Mouse (Mus musculus): ENCODE results near the gene Nenf. TPM values are rescaled to one million over a fixed set of nuclear protein-coding genes. Genes with fewer than 3 reads are reported as not detected.

The Nenf gene
- total and polyA plus RNA-seq, 2 experiments from 2014 or later: 170 to 189 TPM

DNA sequence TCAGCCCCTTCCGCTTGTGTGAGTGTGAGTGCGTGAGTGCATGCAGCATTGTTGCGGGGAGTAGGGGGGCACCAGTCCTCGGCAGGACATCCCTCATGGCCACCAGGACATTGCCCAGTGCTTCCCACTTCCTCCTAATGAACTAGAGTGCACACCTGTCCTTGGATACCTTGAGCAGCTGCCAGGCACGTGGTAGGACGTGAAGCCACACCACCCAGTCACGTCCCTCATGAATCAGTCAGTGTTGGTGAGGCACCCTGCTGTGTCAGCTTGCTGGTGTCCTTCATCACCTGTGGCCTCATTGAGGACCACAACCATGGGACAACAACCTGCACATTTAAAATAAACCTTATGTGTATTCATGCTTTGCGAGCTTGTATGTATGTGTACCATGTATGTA lies 33.5 kb downstream of the Nenf start:
- TF ChIP-seq CTCF (IDR thresholded peaks at IDR 0.05; ENCODE audit: low read depth): no peak
- Histone ChIP-seq H3K27ac (ENCODE audit: low read depth, low read length) (no peak overlapping the region), H3K9me3 (ENCODE audit: low read length) (no peaks in the 10 kb centered on the region), H3K36me3 (ENCODE audit: insufficient read depth) (no peaks in the 10 kb centered on the region), H3K27me3 (ENCODE audit: insufficient read depth, low read length) (no peaks in the 10 kb centered on the region), H3K4me2 (ENCODE audit: low read depth) (no peak overlapping the region), H3K9ac (no peak overlapping the region), H3K4me3 (ENCODE audit: low read depth, low read length) (no peak overlapping the region), H3K4me1 (ENCODE audit: insufficient read depth) (no peaks in the 10 kb centered on the region)
- DNase-seq: no peak
- no peak for ATAC-seq
- WGBS: 91% methylated on average over 8 of the region's 8 CpGs

DNA sequence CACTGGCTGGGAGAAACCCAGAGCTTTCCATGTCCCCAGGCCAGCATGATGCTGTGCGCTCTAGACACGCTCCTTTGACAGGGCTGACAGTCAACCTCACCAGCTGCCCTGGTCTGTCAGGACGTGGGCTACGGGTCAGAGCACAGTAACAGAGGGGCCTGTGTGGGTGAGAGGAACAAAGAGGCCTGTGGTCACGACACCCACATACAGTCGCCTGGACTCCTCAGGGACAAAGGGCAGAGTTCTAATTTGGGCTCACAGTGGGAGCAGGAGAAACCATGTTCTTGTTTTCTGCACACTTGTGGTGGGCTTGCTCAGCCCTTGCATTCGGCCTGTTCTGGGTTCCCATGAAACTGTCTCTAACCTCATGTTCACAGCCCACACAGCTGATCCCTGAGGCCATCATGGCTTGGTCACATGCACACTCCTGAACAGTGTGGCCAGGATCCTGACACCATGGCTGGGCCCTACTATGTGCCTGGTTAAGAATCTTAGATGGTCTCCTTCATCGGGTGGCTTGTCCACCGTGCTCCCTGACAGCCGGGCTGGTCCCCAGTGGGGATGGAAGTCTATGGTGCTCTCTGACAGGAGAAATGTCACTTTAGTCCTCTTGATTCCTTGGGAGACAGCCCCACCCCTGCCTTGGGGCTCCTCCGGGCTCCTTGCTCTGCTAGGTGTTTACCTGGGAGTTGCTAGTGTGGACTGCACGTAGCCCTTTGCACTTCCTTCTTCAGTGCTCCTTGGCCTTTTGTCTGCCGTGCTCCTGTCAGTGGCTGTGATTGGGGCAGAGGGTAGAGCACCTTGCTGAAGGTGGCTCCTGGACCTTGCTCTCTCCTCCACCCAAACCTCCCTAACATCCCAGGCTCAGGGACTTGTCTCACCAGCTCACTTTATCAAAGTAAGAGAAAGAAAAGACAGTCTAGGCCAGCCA lies 34.6 kb downstream of the Nenf start:
- no peak for TF ChIP-seq CTCF (IDR thresholded peaks at IDR 0.05; ENCODE audit: low read depth)
- H3K9me3 ChIP-seq (ENCODE audit: low read length): no peaks in the 10 kb centered on the region

GRCm38 (mm10) chr1:191282319-191282718 lies 35.7 kb downstream of the Nenf start:
- WGBS: 97% methylated on average over 1 of the region's 1 CpGs
- TF ChIP-seq CTCF (IDR thresholded peaks at IDR 0.05; ENCODE audit: low read depth): no peak
- H3K27me3 ChIP-seq (ENCODE audit: insufficient read depth, low read length): no peaks in the 10 kb centered on the region

More for the DNA sequence above, 34.6 kb downstream of the Nenf start:
- Histone ChIP-seq H3K9ac (no peak overlapping the region), H3K4me1 (ENCODE audit: insufficient read depth) (no peaks in the 10 kb centered on the region), H3K27ac (ENCODE audit: low read depth, low read length) (no peak overlapping the region), H3K4me3 (ENCODE audit: low read depth, low read length) (no peak overlapping the region), H3K27me3 (ENCODE audit: insufficient read depth, low read length) (no peaks in the 10 kb centered on the region), H3K4me2 (ENCODE audit: low read depth) (no peak overlapping the region), H3K36me3 (ENCODE audit: insufficient read depth) (no peaks in the 10 kb centered on the region)
- DNase-seq: no peak
- whole genome bisulfite sequencing: 86% methylated on average over 13 of the region's 13 CpGs
- no peak for ATAC-seq

GRCm38 (mm10) chr1:191281171-191281570 lies 36.8 kb downstream of the Nenf start:
- Histone ChIP-seq H3K4me3 (ENCODE audit: low read depth, low read length) (no peak overlapping the region), H3K36me3 (ENCODE audit: insufficient read depth) (no peaks in the 10 kb centered on the region), H3K9me3 (ENCODE audit: low read length) (no peaks in the 10 kb centered on the region), H3K27me3 (ENCODE audit: insufficient read depth, low read length) (no peaks in the 10 kb centered on the region), H3K4me2 (ENCODE audit: low read depth) (no peak overlapping the region), H3K27ac (ENCODE audit: low read depth, low read length) (no peak overlapping the region), H3K4me1 (ENCODE audit: insufficient read depth) (no peaks in the 10 kb centered on the region), H3K9ac (no peak overlapping the region)
- ATAC-seq (no peak; the same call in 1 of the 2 replicates), DNase-seq (no peak)
- TF ChIP-seq CTCF (IDR thresholded peaks at IDR 0.05; ENCODE audit: low read depth): no peak
- WGBS: 48% methylated on average over 7 of the region's 7 CpGs

More at GRCm38 (mm10) chr1:191282319-191282718, 35.7 kb downstream of the Nenf start:
- no peak for DNase-seq
- Histone ChIP-seq H3K4me2 (ENCODE audit: low read depth) (no peak overlapping the region), H3K4me3 (ENCODE audit: low read depth, low read length) (no peak overlapping the region), H3K4me1 (ENCODE audit: insufficient read depth) (no peaks in the 10 kb centered on the region), H3K36me3 (ENCODE audit: insufficient read depth) (no peaks in the 10 kb centered on the region), H3K9ac (no peak overlapping the region), H3K9me3 (ENCODE audit: low read length) (no peaks in the 10 kb centered on the region), H3K27ac (ENCODE audit: low read depth, low read length) (no peak overlapping the region)
- no peak for ATAC-seq

DNA sequence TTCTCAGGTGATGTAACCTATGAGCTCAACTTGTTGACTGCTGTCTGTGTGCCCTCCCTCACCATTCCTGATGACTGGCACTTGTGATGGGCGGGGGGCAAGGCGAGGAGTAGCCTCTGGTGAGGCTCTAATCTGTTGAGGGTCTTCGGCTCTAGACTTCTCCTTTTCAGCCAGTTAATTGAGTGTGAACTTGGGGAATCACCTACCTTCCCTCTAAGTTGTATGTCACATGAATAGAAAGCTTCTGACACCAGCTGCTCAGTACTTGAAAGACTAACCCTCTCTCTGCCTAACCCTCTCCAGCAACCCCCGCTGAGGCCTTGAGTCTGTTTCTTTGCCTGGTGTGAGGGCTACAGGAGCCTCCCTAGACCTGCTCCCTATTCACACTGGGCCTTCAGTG lies 39.7 kb downstream of the Nenf start:
- no peaks in the 10 kb centered on the region for H3K36me3 ChIP-seq (ENCODE audit: insufficient read depth)
- no peak overlapping the region for H3K4me2 ChIP-seq (ENCODE audit: low read depth)
- H3K9ac ChIP-seq: no peak overlapping the region
- 85% methylated on average over 4 of the region's 4 CpGs for WGBS
- no peak overlapping the region for H3K27ac ChIP-seq (ENCODE audit: low read depth, low read length)
- H3K27me3 ChIP-seq (ENCODE audit: insufficient read depth, low read length): no peaks in the 10 kb centered on the region
- no peaks in the 10 kb centered on the region for H3K9me3 ChIP-seq (ENCODE audit: low read length)
- DNase-seq (no peak), ATAC-seq (no peak)
- TF ChIP-seq CTCF (IDR thresholded peaks at IDR 0.05; ENCODE audit: low read depth): no peak
- H3K4me3 ChIP-seq (ENCODE audit: low read depth, low read length): no peak overlapping the region
- no peaks in the 10 kb centered on the region for H3K4me1 ChIP-seq (ENCODE audit: insufficient read depth)

GRCm38 (mm10) chr1:191277549-191278059 lies 40.4 kb downstream of the Nenf start:
- no peaks in the 10 kb centered on the region for H3K9me3 ChIP-seq (ENCODE audit: low read length)
- WGBS: 79% methylated on average over 14 of the region's 14 CpGs
- no peak; the same call in 1 of the 2 replicates for ATAC-seq
- H3K9ac ChIP-seq: no peak overlapping the region
- H3K27ac ChIP-seq (ENCODE audit: low read depth, low read length): no peak overlapping the region
- no peak overlapping the region for H3K4me3 ChIP-seq (ENCODE audit: low read depth, low read length)
- H3K27me3 ChIP-seq (ENCODE audit: insufficient read depth, low read length): no peaks in the 10 kb centered on the region
- H3K36me3 ChIP-seq (ENCODE audit: insufficient read depth): no peaks in the 10 kb centered on the region
- DNase-seq: no peak
- no peaks in the 10 kb centered on the region for H3K4me1 ChIP-seq (ENCODE audit: insufficient read depth)
- TF ChIP-seq CTCF (IDR thresholded peaks at IDR 0.05; ENCODE audit: low read depth): no peak
- H3K4me2 ChIP-seq (ENCODE audit: low read depth): no peak overlapping the region

DNA sequence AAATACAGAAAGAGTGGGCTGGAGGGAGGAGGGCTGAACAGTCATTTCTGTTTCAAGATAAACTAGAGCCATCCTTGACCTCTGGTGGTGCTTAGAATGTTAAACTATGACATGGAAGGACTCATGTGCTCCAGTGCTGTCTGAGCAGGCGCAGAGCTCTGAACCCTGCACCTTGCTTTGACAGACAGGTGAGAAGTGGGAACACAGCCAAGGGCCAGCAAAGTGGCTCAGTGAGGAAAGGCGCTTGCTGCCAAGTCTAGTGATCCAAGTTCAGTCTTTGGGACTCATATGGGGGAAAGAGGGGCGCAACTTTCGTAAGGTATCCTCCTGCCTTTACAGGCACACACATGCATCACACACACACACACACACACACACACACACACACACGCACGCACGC lies 41.8 kb downstream of the Nenf start:
- H3K9ac ChIP-seq: no peak overlapping the region
- H3K4me3 ChIP-seq (ENCODE audit: low read depth, low read length): no peak overlapping the region
- no peak overlapping the region for H3K4me2 ChIP-seq (ENCODE audit: low read depth)
- H3K36me3 ChIP-seq (ENCODE audit: insufficient read depth): no peaks in the 10 kb centered on the region
- ATAC-seq: no peak
- TF ChIP-seq CTCF (IDR thresholded peaks at IDR 0.05; ENCODE audit: low read depth): no peak
- no peaks in the 10 kb centered on the region for H3K9me3 ChIP-seq (ENCODE audit: low read length)
- 88% methylated on average over 7 of the region's 7 CpGs for WGBS
- H3K27me3 ChIP-seq (ENCODE audit: insufficient read depth, low read length): no peaks in the 10 kb centered on the region
- no peak for DNase-seq
- no peaks in the 10 kb centered on the region for H3K4me1 ChIP-seq (ENCODE audit: insufficient read depth)
- no peak overlapping the region for H3K27ac ChIP-seq (ENCODE audit: low read depth, low read length)

All from forebrain, postnatal 0 days (tissue).